Mouse (Mus musculus) lung, postnatal 0 days (tissue): ENCODE data around the gene Upb1.

ENCODE experiments used
- CTCF ChIP-seq: IDR thresholded peaks from 2 replicates; pipeline ENCODE4 v1.5.1; 2016; ENCODE audit warnings: antibody characterized with exemption, mild to moderate bottlenecking
- EP300 ChIP-seq: IDR thresholded peaks from 2 replicates; pipeline ENCODE4 v1.6.1; 2016; ENCODE audit warnings: antibody characterized with exemption, mild to moderate bottlenecking, control low read depth

- TF ChIP-seq CTCF (no peak), EP300 (no peak)
Measured at GRCm38 (mm10) chr10:75429004-75429380, 28.1 kb downstream of the Upb1 start.
